Mouse (Mus musculus): ENCODE data around the gene Plvap. TPM values are rescaled to one million over a fixed set of nuclear protein-coding genes. Genes with fewer than 3 reads are reported as not detected.

Gene Plvap
- total and polyA plus RNA-seq, 3 experiments: 22.1 to 42.9 (median 28.3) TPM

DNA sequence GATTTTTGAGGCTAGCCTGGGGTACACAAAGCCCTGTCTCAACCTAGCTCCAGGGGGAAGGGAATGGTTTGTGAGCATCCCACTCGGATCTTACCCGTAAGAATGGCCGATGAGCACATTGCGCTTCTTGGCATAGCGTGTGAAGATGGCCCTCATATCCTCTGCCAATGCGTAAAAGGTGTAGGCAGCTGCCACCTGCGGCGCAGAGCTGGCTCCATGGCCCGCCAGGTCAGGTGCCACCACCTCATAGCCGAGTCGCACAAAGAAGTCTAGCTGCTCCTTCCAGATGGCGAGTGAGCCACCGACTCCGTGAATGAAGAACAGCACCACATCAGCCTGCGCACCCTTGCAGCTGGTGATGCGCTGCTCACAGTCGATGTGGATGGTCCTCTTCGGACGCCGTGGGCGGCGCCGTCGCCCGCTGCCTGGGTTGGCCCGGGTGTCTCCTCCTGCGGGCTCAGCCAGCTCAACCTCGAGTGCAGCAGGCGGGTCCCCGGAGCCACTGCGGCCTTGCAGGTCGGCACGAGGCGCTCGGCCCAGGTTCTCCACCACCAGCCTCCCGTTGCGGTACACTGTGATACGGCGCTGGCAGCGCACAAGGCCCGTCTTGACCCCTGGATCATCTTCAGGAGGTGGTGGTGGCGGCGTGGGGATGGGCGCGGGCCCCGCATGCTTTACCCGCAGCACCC is 50.3 kb downstream of the Plvap start:
- intact Hi-C loops (cut with DNase I): loop anchor here (5.0 kb wide), 2 partner anchors 79 to 131 kb away; partner anchors contain the start of genes Nr2f6 and Pgls
- Histone ChIP-seq H3K27me3 (ENCODE audit: control insufficient read depth, insufficient read depth, low read length) (no peaks in the 10 kb centered on the region), H3K27ac (no peak overlapping the region), H3K4me1 (ENCODE audit: control insufficient read depth, insufficient read depth, low read length) (peaks cover 8% of the 10 kb centered on the region), H3K4me3 (no peak overlapping the region), H3K79me2 (replicated peaks; ENCODE audit: control insufficient read depth, insufficient read depth, low read length) (no peaks in the 10 kb centered on the region), H3K36me3 (ENCODE audit: control insufficient read depth, insufficient read depth, low read length) (no peaks in the 10 kb centered on the region), H3K9ac (ENCODE audit: low read depth, low read length) (no peak overlapping the region)
- no peak for DNase-seq
- TF ChIP-seq EP300 (IDR thresholded peaks at IDR 0.05; ENCODE audit: insufficient read depth, low read depth, low read length): no peak
- TF ChIP-seq CTCF (IDR thresholded peaks at IDR 0.05): no peak
- TF ChIP-seq POLR2A (IDR thresholded peaks at IDR 0.05; ENCODE audit: insufficient read depth, low read depth, low read length): no peak
- 87% methylated on average over 47 of the region's 47 CpGs for WGBS

DNA sequence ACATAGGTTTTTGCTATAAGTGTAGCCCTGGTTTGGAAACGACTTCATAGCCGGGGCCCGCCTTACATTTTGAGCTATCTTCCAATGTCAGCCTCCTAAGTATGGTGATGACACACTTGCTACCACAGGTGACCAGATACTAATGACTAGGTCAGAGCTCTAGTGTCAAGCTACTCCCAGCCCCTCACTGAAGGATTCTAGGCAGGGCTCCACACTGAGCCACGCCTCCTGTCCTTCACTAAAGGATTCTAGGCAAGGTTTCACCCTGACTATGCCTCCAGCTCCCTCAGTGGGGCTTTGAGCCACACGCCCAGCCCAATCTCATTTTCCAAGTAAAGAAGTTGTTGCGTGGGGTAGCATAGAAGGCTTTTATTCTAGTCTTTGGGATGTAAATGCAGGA is 50.8 kb downstream of the Plvap start:
- 95% methylated on average over 6 of the region's 6 CpGs for WGBS

GRCm38 (mm10) chr8:71457659-71458270 is 53.8 kb downstream of the Plvap start:
- DNase-seq: no peak
- H3K4me1 ChIP-seq (ENCODE audit: control insufficient read depth, insufficient read depth, low read length): peaks cover 4% of the 10 kb centered on the region; the same call in 1 of the 2 replicates
- TF ChIP-seq POLR2A (IDR thresholded peaks at IDR 0.05; ENCODE audit: insufficient read depth, low read depth, low read length): no peak
- TF ChIP-seq CTCF (IDR thresholded peaks at IDR 0.05): no peak
- no peak for TF ChIP-seq EP300 (IDR thresholded peaks at IDR 0.05; ENCODE audit: insufficient read depth, low read depth, low read length)
- H3K9ac ChIP-seq (ENCODE audit: low read depth, low read length): no peak overlapping the region
- H3K27me3 ChIP-seq (ENCODE audit: control insufficient read depth, insufficient read depth, low read length): no peaks in the 10 kb centered on the region
- no peaks in the 10 kb centered on the region for H3K36me3 ChIP-seq (ENCODE audit: control insufficient read depth, insufficient read depth, low read length)
- H3K27ac ChIP-seq: no peak overlapping the region
- WGBS: 85% methylated on average over 20 of the region's 20 CpGs
- H3K4me3 ChIP-seq: no peak overlapping the region
- intact Hi-C loops (cut with DNase I): no loop called here
- no peaks in the 10 kb centered on the region for H3K79me2 ChIP-seq (replicated peaks; ENCODE audit: control insufficient read depth, insufficient read depth, low read length)

More for the DNA sequence above, 50.8 kb downstream of the Plvap start:
- no peak overlapping the region for H3K4me3 ChIP-seq
- H3K4me1 ChIP-seq (ENCODE audit: control insufficient read depth, insufficient read depth, low read length): peaks cover 8% of the 10 kb centered on the region
- intact Hi-C loops (cut with DNase I): loop anchor here (5.0 kb wide), 2 partner anchors 78 to 132 kb away; partner anchors contain the start of genes Nr2f6 and Pgls
- no peaks in the 10 kb centered on the region for H3K79me2 ChIP-seq (replicated peaks; ENCODE audit: control insufficient read depth, insufficient read depth, low read length)
- H3K36me3 ChIP-seq (ENCODE audit: control insufficient read depth, insufficient read depth, low read length): no peaks in the 10 kb centered on the region
- H3K27me3 ChIP-seq (ENCODE audit: control insufficient read depth, insufficient read depth, low read length): no peaks in the 10 kb centered on the region
- no peak overlapping the region for H3K9ac ChIP-seq (ENCODE audit: low read depth, low read length)
- no peak overlapping the region for H3K27ac ChIP-seq
- no peak for DNase-seq
- no peak for TF ChIP-seq POLR2A (IDR thresholded peaks at IDR 0.05; ENCODE audit: insufficient read depth, low read depth, low read length)
- no peak for TF ChIP-seq CTCF (IDR thresholded peaks at IDR 0.05)
- no peak for TF ChIP-seq EP300 (IDR thresholded peaks at IDR 0.05; ENCODE audit: insufficient read depth, low read depth, low read length)

DNA sequence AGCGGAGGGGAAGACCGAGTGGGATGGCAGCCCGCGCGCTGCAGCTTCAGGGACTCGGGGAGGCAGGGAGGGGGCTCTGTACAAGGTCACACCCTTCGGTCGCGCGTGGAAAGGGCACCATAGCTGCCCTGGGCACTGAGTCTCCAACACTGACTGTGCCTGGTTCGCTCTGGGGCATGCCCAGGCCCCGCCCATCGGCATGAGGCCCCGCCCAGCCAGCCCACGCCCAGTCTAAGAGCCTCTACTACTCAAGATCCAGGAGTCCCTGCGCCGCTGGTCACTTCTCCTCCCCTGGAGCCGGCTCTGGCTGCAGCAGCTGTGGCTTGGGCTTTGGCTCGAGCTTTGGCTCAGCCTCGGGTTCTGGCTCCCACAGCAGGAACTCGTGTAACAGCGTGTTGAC is 54.6 kb downstream of the Plvap start:
- H3K27me3 ChIP-seq (ENCODE audit: control insufficient read depth, insufficient read depth, low read length): no peaks in the 10 kb centered on the region
- no peak overlapping the region for H3K9ac ChIP-seq (ENCODE audit: low read depth, low read length)
- 55% methylated on average over 22 of the region's 22 CpGs for WGBS
- H3K27ac ChIP-seq: no peak overlapping the region
- intact Hi-C loops (cut with DNase I): no loop called here
- no peak for DNase-seq
- TF ChIP-seq CTCF (IDR thresholded peaks at IDR 0.05) (no peak), POLR2A (IDR thresholded peaks at IDR 0.05; ENCODE audit: insufficient read depth, low read depth, low read length) (no peak), EP300 (IDR thresholded peaks at IDR 0.05; ENCODE audit: insufficient read depth, low read depth, low read length) (no peak)
- no peaks in the 10 kb centered on the region for H3K36me3 ChIP-seq (ENCODE audit: control insufficient read depth, insufficient read depth, low read length)
- no peaks in the 10 kb centered on the region for H3K4me1 ChIP-seq (ENCODE audit: control insufficient read depth, insufficient read depth, low read length)
- H3K4me3 ChIP-seq: no peak overlapping the region
- H3K79me2 ChIP-seq (replicated peaks; ENCODE audit: control insufficient read depth, insufficient read depth, low read length): no peaks in the 10 kb centered on the region

- no peak for DNase-seq
- 75% methylated on average over 8 of the region's 8 CpGs for WGBS
- no peak overlapping the region for H3K4me3 ChIP-seq
- no peak overlapping the region for H3K9ac ChIP-seq (ENCODE audit: low read depth, low read length)
- no peaks in the 10 kb centered on the region for H3K36me3 ChIP-seq (ENCODE audit: control insufficient read depth, insufficient read depth, low read length)
- H3K27me3 ChIP-seq (ENCODE audit: control insufficient read depth, insufficient read depth, low read length): no peaks in the 10 kb centered on the region
- H3K27ac ChIP-seq: no peak overlapping the region
- no peaks in the 10 kb centered on the region for H3K4me1 ChIP-seq (ENCODE audit: control insufficient read depth, insufficient read depth, low read length)
- H3K79me2 ChIP-seq (replicated peaks; ENCODE audit: control insufficient read depth, insufficient read depth, low read length): no peaks in the 10 kb centered on the region
- intact Hi-C loops (cut with DNase I): no loop called here
- TF ChIP-seq EP300 (IDR thresholded peaks at IDR 0.05; ENCODE audit: insufficient read depth, low read depth, low read length) (no peak), CTCF (IDR thresholded peaks at IDR 0.05) (no peak), POLR2A (IDR thresholded peaks at IDR 0.05; ENCODE audit: insufficient read depth, low read depth, low read length) (no peak)
Measured at GRCm38 (mm10) chr8:71454668-71455067, 56.9 kb downstream of the Plvap start.

DNA sequence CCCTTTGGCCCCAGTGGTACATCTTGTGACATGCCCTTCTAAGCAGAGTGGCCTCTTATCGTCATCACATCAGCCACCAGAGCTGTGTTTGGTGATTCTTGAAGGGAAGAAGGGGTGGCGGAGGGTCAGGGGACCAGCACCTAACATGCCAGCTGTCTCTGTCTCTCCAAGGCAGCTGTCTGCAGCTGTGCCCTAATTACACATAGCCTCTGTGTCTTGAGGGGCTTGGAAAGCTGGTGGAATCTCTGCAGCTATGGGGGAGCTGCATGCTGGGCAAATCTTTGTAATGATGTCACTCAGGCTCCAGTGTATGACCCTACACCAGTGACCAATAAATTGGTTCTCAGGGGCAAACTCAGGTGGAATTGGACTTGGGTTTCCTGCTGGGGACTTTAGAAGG is 58.9 kb downstream of the Plvap start:
- intact Hi-C loops (cut with DNase I): no loop called here
- no peaks in the 10 kb centered on the region for H3K36me3 ChIP-seq (ENCODE audit: control insufficient read depth, insufficient read depth, low read length)
- no peak for DNase-seq
- no peak overlapping the region for H3K27ac ChIP-seq
- TF ChIP-seq EP300 (IDR thresholded peaks at IDR 0.05; ENCODE audit: insufficient read depth, low read depth, low read length): no peak
- TF ChIP-seq CTCF (IDR thresholded peaks at IDR 0.05): no peak
- no peak for TF ChIP-seq POLR2A (IDR thresholded peaks at IDR 0.05; ENCODE audit: insufficient read depth, low read depth, low read length)
- H3K9ac ChIP-seq (ENCODE audit: low read depth, low read length): no peak overlapping the region
- no peaks in the 10 kb centered on the region for H3K27me3 ChIP-seq (ENCODE audit: control insufficient read depth, insufficient read depth, low read length)
- no peak overlapping the region for H3K4me3 ChIP-seq
- H3K4me1 ChIP-seq (ENCODE audit: control insufficient read depth, insufficient read depth, low read length): no peaks in the 10 kb centered on the region
- H3K79me2 ChIP-seq (replicated peaks; ENCODE audit: control insufficient read depth, insufficient read depth, low read length): no peaks in the 10 kb centered on the region
- WGBS: 78% methylated on average over 2 of the region's 2 CpGs
